Mouse (Mus musculus): Measurements from ENCODE around the gene Ints14.

- TF ChIP-seq MEF2A (IDR thresholded peaks at IDR 0.05; ENCODE audit: borderline replicate concordance, low read depth, low read length) (no peak), CTCF (conservative IDR thresholded peaks at IDR 0.05 in 1 of 2, IDR thresholded peaks at IDR 0.05 in 1 of 2; ENCODE audit: low read depth in 2 of 2, low read length in 2 of 2) (no peak), ETS1 (conservative IDR thresholded peaks at IDR 0.05; ENCODE audit: low read depth, low read length) (no peak), HCFC1 (IDR thresholded peaks at IDR 0.05; ENCODE audit: low read depth, low read length) (no peak), POLR2A (IDR thresholded peaks at IDR 0.05; ENCODE audit: low read depth, low read length) (no peak), TCF12 (IDR thresholded peaks at IDR 0.05; ENCODE audit: low read depth, low read length) (no peak), ELF1 (IDR thresholded peaks at IDR 0.05; ENCODE audit: low read depth, low read length) (no peak), ZC3H11A (IDR thresholded peaks at IDR 0.05; ENCODE audit: low read depth, low read length) (no peak), PAX5 (IDR thresholded peaks at IDR 0.05; ENCODE audit: low read length) (no peak), JUN (IDR thresholded peaks at IDR 0.05; ENCODE audit: insufficient read depth, low read depth, low read length) (no peak), SIN3A (IDR thresholded peaks at IDR 0.05; ENCODE audit: low read length) (no peak), MAX (IDR thresholded peaks at IDR 0.05; ENCODE audit: low read length) (no peak), BHLHE40 (IDR thresholded peaks at IDR 0.05; ENCODE audit: low read depth, low read length) (no peak)
Observed at GRCm38 (mm10) chr9:64918560-64918959, 42.1 kb upstream of the Ints14 start.

Measured in CH12.LX (cell line).